Mouse (Mus musculus) myocyte (in vitro differentiated cells): ENCODE data around the gene Agap1.

Source experiments
- E2F4 ChIP-seq: IDR thresholded peaks from one replicate; pipeline ENCODE4 v1.6.1; 2011; ENCODE audit warnings: mild to moderate bottlenecking, control low read depth, moderate library complexity; ENCODE audit not compliant: insufficient read depth
- MAX ChIP-seq: IDR thresholded peaks from one replicate; pipeline ENCODE4 v1.6.1; 2011; ENCODE audit warnings: low read depth, mild to moderate bottlenecking, control low read depth
- MYOG ChIP-seq, 3 experiments: IDR thresholded peaks; one replicate each; pipeline ENCODE4 v1.6.1; 2011; ENCODE audit warnings: control low read depth in 2 of 3, low read depth in 2 of 3, mild to moderate bottlenecking in 2 of 3; ENCODE audit not compliant: insufficient read length in 2 of 3, control insufficient read depth in 1 of 3, insufficient read depth in 1 of 3
- POLR2A ChIP-seq: IDR thresholded peaks from one replicate; pipeline ENCODE4 v1.6.1; 2011; ENCODE audit warnings: low read depth, mild to moderate bottlenecking, control low read depth, moderate library complexity; ENCODE audit not compliant: insufficient read length

DNA sequence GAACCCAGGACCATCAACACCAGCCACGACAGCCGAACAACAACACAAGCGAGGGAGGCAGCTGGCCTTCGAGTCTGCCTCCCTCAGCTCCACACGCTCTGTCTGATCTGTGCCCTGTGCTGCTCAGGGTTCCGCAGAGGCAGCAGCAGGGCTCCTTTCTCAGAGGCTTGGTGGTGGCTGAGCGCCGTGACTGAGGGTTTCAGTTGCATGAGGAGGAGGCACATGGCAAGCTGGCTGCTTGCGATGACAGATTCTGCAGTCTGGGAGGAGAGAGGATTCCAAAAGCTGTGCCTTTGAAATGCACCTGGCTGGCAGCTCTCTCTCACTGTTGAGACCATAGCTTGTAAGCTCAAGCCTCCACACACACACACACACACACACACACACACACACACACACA lies 17.3 kb downstream of the Agap1 start:
- TF ChIP-seq E2F4 = no peak
- TF ChIP-seq MYOG (IDR thresholded peaks at IDR 0.05; ENCODE audit: control insufficient read depth in 1 of 3, insufficient read depth in 1 of 3, insufficient read length in 2 of 3, low read depth in 2 of 3) = peak in 1 of 3 experiments; percentile 65
- TF ChIP-seq POLR2A = no peak
- no peak for TF ChIP-seq MAX
